Mouse (Mus musculus): ENCODE results near the gene Cdca7l.
"Not testable (repeated sequence)": the region's sequence is repeated elsewhere in the genome, so short reads cannot be mapped to it uniquely, and the experiment has no call there.

The Cdca7l gene

GRCm38 (mm10) chr12:117867708-117868564 is 63.8 kb downstream of the Cdca7l start:
- DNase-seq, result no peak

GRCm38 (mm10) chr12:117872265-117872664 is 68.2 kb downstream of the Cdca7l start:
- no peak for DNase-seq

GRCm38 (mm10) chr12:117878341-117878740 is 74.3 kb downstream of the Cdca7l start:
- no peak for DNase-seq

GRCm38 (mm10) chr12:117884627-117885026 is 80.5 kb downstream of the Cdca7l start:
- DNase-seq, result peak; percentile 2 to 27

GRCm38 (mm10) chr12:117887422-117887821 is 83.3 kb downstream of the Cdca7l start:
- no peak for DNase-seq

GRCm38 (mm10) chr12:117900798-117901197 is 96.7 kb downstream of the Cdca7l start:
- not testable (repeated sequence) for DNase-seq

GRCm38 (mm10) chr12:117901352-117901751 is 97.3 kb downstream of the Cdca7l start:
- DNase-seq, result not testable (repeated sequence)

- no peak for DNase-seq
Observed at GRCm38 (mm10) chr12:117903671-117904070, 99.6 kb downstream of the Cdca7l start.

- not testable (repeated sequence) for DNase-seq
Observed at GRCm38 (mm10) chr12:117905232-117905840, 101.2 kb downstream of the Cdca7l start.

GRCm38 (mm10) chr12:117911396-117911795 is 107.3 kb downstream of the Cdca7l start:
- no peak for DNase-seq

GRCm38 (mm10) chr12:117914613-117915245 is 110.6 kb downstream of the Cdca7l start:
- DNase-seq, result peak; percentile 8 to 39

- peak; percentile 15 to 45 for DNase-seq
Observed at GRCm38 (mm10) chr12:117915826-117916588, 111.9 kb downstream of the Cdca7l start.
